Mouse (Mus musculus) layer of hippocampus, adult 9-11 months (tissue): Measurements from ENCODE around the gene Thumpd3.

Experiments used
- DNase-seq: peaks from one replicate; pipeline ENCODE4 v3.0.0; 2022

The Thumpd3 gene

DNA sequence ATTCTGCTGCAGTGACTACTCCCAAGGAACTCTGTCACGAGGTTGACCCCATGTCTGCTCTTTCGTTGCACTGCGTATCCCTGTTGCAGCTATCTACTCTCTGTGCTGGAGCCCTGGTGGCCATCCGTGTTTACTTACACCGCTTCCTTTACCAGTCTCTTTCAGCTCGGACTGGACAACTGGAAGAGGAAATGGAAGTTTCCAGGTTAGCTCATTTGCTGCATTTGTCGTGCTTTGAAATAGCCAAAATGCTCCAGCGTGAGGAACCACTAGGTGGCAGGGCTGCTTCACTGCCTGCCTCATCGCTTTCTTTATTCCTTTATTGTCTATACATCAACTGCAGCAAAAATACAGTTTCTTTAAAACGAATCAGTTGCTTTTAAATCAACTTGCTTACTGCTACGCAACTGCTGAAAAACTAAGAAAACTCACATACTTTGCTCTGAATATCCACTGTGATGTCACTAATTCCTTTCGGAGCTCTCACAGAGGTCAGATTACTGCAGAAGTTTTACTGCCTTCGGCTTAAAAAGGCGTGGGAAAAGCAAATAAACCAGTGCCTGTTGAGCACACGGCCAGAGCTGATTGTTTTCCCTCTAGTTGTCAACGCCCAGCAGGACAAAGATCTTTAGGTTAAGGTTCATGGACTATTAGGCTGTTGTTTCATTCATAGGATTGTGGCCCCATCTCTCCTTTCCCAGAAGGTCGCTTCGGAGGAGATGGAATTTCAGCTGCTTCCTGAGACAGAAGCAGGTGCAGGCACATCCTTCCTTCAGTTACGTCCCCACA lies 7.9 kb upstream of the Thumpd3 start:
- peak; percentile 54 for DNase-seq

GRCm38 (mm10) chr6:113038735-113039058 lies 7.3 kb upstream of the Thumpd3 start:
- DNase-seq = no peak

- DNase-seq = no peak
Measured at GRCm38 (mm10) chr6:113040319-113040718, 5.7 kb upstream of the Thumpd3 start.

GRCm38 (mm10) chr6:113041215-113041990 lies 4.6 kb upstream of the Thumpd3 start:
- no peak for DNase-seq

DNA sequence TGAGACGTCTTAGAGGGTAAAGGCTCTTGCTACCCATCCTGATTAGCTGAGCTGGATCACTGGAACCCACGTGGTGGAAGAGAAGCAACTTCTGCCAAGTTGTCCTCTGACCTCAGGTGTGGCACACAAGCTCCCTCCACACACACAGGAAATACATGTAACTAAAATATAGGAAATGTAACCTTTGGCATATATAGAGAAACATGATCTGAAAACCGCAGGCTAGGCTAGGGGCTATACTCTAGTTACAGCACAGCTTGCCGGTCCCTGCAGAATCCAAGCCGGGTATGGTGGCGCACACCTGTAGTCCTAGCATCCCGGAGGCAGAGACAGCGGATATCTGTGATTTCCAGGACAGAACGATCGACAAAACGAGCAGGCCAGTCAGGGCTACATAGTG lies 450 bp upstream of the Thumpd3 start:
- DNase-seq = no peak

DNA sequence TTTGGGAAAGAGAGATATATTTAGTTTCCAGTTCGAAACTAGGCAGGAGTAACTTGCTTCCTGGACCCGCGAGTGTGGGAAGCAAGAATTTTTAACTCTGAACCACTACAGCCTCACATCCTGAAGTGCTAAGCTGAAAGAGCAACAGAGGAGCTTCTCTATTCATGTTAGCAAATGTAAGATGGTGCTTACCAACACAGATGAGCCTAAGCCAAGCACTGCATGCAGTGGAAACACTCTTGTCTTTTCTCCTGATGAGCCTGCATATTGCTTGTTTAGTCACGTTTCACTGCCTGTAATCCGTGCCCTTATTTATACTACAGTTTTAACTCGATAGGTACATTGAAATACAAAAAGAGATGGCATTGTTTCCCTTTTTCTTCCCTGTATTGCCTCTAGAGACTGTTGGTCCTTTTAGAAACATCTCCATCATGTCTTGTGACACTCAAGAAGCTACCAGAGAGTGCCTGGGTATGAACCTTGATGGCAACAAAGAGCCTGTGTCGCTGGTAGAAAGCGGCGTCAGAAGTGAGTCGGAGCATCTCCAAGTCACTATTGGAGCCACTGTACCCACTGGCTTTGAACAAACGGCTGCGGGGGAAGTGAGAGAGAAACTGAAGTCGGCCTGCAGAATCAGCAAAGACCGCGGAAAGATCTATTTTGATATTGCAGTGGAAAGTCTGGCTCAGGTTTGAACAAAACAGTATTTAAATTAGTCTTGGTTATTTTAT lies 1.2 kb downstream of the Thumpd3 start:
- DNase-seq = no peak

- no peak for DNase-seq
Measured at GRCm38 (mm10) chr6:113048371-113048770, 2.3 kb downstream of the Thumpd3 start.

DNA sequence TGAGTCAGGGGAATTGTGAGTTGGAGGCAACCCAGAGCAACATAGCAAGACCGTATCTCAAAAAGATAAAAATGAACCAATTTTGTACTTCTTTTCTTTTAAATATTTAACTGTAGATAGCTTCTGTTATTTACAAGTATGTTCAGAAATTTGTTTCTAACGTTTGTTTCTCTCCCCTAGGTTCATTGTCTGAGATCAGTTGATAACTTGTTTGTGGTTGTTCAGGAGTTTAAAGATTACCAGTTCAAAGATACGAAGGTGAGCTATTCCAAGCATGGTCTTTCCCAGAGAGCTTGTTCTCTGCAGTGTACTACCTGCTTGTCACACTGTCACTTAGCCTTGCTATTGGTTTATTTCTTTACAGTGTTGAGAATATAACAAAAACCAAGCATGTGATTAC lies 3.1 kb downstream of the Thumpd3 start:
- DNase-seq = no peak

DNA sequence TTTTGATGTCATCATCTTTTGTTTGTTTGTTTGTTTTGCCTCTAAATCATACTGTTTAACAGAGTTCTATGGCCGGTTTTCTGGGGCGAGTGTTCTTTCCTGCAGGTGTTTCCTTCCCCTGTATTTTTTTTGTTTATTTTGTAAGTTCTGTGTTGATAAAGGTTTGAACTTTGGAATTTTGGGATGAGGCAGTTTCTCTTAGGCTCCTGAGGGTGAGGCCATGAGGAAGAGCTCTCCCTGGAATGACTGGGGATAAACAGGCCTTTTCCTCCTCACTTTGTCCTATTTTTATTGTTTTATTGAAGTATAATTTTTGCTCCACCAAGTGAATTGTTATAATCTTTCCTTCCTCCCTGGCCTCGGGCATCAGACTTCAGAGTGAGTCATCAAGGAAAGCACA lies 6.9 kb downstream of the Thumpd3 start:
- DNase-seq = no peak

DNA sequence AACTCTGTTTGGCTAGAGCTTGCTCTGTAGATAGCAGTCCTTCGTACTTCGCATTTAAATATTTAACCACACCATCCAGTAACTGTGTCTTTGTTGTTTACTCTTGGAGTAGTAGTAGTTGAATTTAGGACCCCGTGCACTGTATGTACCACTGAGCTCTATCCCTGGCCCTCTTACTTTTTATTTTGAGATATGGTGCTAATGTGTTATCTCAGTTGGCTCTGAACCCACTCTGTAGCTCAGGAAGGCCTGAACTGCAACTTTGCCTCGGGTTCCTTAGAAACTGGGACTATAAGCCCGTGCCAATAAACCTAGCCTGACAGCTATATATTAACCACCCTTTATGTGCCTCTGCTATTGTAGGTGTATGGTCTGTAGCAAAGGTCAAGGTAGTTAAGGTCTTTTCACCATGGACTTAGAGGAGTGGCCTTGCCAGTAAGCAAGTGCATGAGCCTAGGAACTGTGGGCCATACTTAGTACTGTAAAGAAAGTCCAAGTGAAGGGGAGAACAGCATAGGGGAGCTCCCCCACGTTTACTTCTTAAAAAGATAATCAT lies 8.6 kb downstream of the Thumpd3 start:
- no peak for DNase-seq

DNA sequence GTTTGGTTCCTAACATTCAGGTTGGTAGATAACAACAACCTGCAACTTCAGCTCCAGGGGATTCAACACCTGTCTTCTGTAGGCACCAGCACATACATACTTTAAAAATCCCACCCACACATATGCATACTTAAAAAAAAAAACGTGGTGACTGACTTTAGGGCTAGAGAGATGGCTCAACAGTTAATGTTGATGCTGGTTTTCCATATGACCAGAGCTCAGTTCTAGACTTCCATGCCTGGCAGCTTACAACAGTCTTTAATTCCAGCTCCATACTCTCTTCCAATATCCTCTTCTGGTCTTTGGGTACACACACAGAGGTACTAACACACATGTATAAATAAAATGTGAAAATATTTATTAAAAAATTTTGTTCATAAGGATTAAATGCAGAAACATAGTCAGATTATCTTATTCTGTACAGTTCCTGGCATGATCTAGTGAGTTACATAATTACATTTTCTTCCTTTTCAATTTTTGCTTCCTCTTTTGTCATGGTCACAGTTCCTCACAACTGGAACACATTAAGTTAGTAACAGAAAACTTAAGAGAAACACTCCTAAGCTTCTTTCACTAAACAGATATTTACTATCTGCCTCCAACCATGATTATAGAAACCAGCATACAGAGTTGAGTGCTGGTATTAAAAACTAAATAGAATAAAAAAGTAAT lies 15.0 kb downstream of the Thumpd3 start:
- no peak for DNase-seq

DNA sequence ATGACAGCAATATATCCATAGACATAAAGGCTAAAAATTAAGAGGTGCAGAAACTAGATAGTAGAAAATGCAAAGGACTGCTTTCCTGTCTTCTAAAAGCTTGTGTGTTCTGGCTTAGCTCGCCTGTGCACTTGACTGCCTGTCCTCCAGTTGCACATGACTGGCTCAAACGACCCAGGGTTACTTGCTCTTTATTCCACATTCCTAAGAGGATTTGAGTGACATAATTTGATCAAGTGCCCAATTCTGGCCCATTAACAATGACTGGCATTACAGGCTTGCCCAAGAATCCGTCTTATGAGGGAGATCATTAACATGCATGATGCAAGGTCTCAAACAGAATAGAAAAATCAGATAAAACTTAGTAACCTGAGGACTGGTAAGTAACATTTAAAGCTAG lies 16.2 kb downstream of the Thumpd3 start:
- no peak for DNase-seq

DNA sequence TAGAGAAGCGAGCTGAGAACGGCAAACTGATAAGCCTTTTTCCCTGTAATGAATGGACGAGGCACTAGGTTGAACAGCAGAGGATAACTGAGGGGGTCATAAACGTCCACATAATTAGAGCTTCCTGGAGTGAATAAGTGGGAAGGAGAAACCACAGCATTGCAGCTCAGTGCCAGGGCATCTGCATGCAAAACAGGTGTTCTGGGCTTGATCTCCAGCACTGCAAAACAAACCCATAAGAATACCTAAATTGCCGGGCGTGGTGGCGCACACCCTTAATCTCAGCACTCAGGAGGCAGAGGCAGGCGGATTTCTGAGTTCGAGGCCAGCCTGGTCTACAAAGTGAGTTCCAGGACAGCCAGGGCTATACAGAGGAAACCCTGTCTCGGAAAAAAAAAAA lies 17.3 kb downstream of the Thumpd3 start:
- DNase-seq = no peak

DNA sequence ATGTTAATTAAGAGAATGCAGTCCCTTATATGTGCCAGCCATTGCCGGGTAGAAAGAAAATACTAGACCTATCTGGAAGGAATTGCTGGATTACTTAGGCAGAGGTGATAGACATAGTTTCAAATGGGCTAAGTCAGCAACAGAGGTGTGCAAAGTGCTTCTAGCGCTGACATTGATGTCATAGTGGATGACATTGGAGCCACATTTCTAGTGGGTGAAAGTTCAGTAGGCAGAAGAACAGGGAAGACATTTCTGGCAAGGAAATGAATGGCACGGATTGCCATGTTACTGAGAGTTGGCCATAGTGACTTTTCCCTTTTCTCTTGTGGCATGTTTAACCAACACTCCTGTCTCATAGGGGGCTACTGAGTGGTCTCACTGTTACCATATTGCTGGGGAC lies 19.2 kb downstream of the Thumpd3 start:
- no peak for DNase-seq

DNA sequence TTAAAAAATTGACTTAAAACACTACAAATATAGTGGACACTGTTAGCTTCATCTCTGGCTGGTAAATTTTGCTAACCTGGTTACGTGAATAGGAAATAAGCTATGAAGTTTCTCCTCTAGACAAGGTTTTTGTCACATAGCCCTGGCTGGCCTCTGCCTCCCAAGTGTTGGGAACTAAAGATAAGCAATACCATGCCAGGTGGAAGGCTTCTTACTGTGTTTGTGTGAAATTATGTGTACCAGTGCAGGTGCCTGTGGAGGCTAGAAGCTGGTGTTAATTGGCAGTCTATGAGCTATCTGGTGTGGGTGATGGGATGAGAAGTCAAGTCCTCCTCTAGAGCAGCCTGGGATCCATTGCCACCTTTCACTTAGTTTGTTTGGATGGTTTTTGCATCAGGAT lies 23.1 kb downstream of the Thumpd3 start:
- no peak for DNase-seq

GRCm38 (mm10) chr6:113075261-113075660 lies 29.2 kb downstream of the Thumpd3 start:
- DNase-seq = no peak

DNA sequence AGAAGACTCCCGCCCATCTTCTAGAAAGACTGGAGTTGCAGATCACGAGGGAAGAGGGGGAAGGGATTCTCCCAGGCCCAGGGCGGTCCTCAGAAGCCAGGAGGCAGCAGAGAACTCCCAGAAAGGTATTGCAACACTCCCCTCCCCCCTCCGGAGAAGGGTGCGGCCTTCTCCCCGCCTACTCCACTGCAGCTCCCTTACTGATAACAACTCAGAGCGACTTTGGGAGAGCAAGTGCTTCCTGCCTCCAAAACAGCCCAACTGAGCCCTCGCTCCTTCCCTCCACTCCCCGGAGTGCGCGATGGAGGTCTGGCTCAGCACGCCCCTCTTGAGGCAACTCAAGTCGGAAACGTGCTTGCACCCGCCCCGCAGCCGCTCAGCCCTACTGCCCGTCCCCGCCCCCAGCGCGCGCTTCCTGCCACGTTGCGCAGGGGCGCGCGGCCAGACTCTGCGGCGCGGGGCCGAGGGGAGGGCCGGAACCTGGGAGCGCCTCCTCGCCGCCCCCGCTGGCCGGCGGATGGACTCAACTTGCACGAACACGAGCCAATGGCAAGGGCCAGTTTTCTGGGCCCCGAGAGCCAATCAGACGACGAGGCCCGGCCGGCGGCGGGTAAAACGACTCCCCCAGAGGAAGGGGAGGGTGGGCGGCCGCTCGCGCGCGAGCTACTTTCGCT lies 30.1 kb downstream of the Thumpd3 start:
- DNase-seq = peak; percentile 96

DNA sequence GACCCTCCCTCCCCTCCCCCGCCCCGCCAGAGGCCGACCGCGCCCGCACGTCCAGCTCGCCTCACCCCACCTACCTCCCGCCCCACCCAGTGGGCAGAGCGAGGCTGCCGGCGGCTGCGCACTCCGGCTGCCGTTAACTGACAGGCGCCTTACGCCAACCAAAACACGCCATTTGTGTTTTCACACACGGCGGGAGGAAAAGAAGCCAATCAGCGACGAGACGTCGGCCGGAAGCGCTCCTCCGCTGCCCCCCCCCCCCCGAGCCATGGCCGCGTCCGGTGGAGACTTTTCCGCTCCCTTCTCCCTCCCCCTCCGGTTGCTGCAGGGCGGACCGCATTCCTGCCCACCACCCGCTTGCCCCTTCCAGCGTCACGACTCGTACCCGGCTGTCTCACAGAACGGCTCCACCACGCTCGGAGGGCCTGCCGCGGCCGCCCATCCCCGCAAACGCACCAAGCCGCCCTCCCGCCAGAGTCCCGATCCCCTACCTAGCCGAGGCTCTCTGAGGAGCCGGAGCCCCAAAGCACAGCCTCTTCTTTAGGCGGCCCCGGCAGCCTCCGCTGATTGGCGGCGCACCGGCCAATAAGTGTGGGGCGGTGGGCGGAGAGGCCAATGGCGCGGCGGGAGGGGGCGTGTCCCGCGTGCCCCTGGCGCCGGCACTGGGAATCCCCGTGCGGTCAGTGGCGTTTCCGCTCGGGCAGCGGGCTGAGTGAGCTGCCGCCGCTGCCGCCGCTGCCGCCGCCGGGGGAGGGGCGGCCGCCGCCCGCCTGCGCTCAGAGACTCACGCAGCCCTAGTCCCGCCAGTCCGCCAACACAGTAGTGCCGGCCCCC lies 30.9 kb downstream of the Thumpd3 start, which contains the start of gene Setd5:
Gene Setd5, plus strand, starts transcription at position 680 of the 831 bp plus-strand sequence.
- DNase-seq = peak; percentile 98

DNA sequence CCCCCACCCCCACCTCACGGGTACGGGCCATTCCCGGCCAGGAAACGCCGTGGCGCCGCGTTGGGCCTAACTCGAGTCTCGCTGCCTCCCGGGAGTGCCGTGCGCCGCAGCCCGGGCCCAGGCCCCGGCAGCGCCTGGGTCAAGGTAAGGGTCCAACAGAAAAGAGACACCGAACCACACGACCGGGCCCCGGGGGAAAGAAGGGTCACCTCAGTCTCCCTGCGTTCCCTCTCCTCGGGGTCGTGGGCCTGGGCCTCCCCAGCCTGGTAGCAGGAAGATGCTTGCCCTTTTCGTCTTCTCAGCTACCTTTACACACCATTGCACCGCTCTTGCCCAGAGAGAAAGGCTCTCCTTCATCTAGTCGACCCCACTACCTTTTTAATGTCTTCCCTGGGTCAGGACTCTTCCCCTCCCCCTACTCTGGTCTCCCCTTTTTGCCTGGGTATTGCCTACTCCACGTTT lies 31.6 kb downstream of the Thumpd3 start:
- no peak for DNase-seq

DNA sequence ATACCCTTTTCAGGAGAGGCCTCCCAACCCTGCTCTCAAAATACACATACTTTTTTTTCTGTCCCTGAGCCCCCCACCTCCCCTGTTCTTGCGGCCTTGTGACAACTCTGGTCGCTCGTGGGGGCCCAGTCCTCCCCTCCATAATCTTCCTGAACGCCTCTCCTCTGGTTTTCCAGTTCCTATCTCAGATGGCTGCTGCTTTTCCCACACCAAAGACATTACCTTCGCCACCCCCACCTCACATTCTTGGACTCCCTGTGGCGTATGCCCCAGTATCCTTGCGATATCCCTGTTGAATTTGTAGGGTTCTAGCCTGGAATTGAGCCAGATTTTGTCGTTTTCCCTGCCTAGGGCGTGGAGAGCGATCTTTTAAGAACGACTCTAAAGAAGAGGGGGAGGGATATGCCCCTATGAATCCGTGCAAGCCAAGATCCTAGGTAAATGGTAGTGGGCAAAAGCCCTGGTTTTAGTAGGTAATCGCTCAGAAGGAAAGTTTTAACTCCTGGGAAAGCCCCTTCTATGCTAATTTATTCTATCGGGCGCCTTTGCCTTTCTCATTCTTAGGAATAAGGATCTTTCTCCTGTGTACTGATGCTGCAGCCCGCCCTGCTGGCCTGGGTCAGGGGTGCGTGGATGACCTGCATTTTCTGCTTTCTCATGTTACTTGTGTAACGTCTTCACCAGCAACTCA lies 32.2 kb downstream of the Thumpd3 start:
- no peak for DNase-seq

DNA sequence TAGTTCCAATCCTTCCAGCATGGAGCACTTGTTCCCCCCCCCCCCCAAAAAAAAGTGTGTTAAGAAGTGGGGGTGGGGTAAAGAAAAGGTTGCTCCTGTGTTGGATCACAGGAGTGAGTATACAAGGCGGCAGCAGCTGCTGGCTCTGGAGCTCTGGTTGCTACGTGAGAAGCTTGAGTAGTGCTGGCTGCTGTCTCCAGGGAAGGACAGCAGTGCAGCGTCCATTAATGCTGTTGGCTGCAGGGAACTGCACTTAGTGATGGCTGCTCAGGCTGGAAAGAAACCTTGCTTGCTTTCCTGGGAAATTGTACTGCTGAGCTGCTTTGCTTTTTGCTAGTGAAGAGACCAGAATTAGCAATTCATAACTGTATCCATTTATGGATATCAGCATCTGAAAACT lies 33.5 kb downstream of the Thumpd3 start:
- peak; percentile 22 for DNase-seq
